Mouse (Mus musculus): ENCODE data around the gene Zfp800.

- TF ChIP-seq POLR2A (IDR thresholded peaks at IDR 0.05; ENCODE audit: borderline replicate concordance, extremely low read depth, low read depth, low read length) = no peak
- TF ChIP-seq CTCF (IDR thresholded peaks at IDR 0.05; ENCODE audit: insufficient read depth, low read length) = no peak
These were observed 137.2 kb downstream of the Zfp800 start for GRCm38 (mm10) chr6:28260425-28261191.
